In genomic region chr15:3437381-3437780, GRCm38 (mm10) we compare ENCODE assay signal across 17 mouse cellular contexts.
DNase-seq lines count a peak whose midpoint lies in the region; ATAC-seq and TF ChIP-seq lines count a peak whose summit lies in the region.
"Had no signal": no experiment of that assay in that cellular context is flagged by ENCODE, and none has a peak within 500 bp of the region (broad histone marks: within the 10 kb centered on the region; RNA-seq: fewer than 3 reads in every experiment).

No protein-coding gene starts in this region.

- H3K9me3 ChIP-seq in heart, embryonic 11.5 days (replicated peaks; ENCODE audit: control insufficient read depth, low read length) = no peaks in the 10 kb centered on the region
- no peaks in the 10 kb centered on the region for H3K9me3 ChIP-seq in heart, postnatal 0 days (replicated peaks; ENCODE audit: control insufficient read depth, low read length)
- H3K9me3 ChIP-seq in intestine, embryonic 15.5 days = no peaks in the 10 kb centered on the region
- H3K9me3 ChIP-seq: forebrain, embryonic 12.5 days; limb, embryonic 12.5 days; lung, embryonic 15.5 days; midbrain, embryonic 10.5 days had no signal

- peak; percentile 61; the same call in 1 of the 2 replicates for TF ChIP-seq EP300 in heart, postnatal 0 days (IDR thresholded peaks at IDR 0.05; ENCODE audit: low read depth)

- no peak for ATAC-seq in heart, embryonic 11.5 days (replicated peaks; ENCODE audit: insufficient number of reproducible peaks, low FRiP score, low TSS enrichment)
- peak; percentile 57 for ATAC-seq in heart, postnatal 0 days (ENCODE audit: insufficient read depth, low read depth)
- no peak for ATAC-seq in inflammation-experienced regulatory T-cells, adult 6 months
- ATAC-seq in intestine, embryonic 15.5 days = no peak
- ATAC-seq: hindbrain, postnatal 0 days had no signal

- H3K27me3 ChIP-seq in heart, embryonic 11.5 days (ENCODE audit: control insufficient read depth, insufficient read depth, low read length) = no peaks in the 10 kb centered on the region
- H3K27me3 ChIP-seq in heart, postnatal 0 days (ENCODE audit: control insufficient read depth, insufficient read depth, low read length) = no peaks in the 10 kb centered on the region
- H3K27me3 ChIP-seq in intestine, embryonic 15.5 days (replicated peaks) = no peaks in the 10 kb centered on the region
- H3K27me3 ChIP-seq: forebrain, embryonic 12.5 days; limb, embryonic 12.5 days; lung, embryonic 15.5 days had no signal

- no peaks in the 10 kb centered on the region for H3K36me3 ChIP-seq in heart, embryonic 11.5 days (ENCODE audit: control insufficient read depth, insufficient read depth, low read length)
- H3K36me3 ChIP-seq in heart, postnatal 0 days (replicated peaks; ENCODE audit: control insufficient read depth, insufficient read depth, low read length) = no peaks in the 10 kb centered on the region
- no peaks in the 10 kb centered on the region for H3K36me3 ChIP-seq in intestine, embryonic 15.5 days
- H3K36me3 ChIP-seq: forebrain, embryonic 12.5 days; limb, embryonic 12.5 days; lung, embryonic 15.5 days; midbrain, embryonic 10.5 days had no signal

- H3K4me2 ChIP-seq in heart, embryonic 11.5 days = no peak overlapping the region
- H3K4me2 ChIP-seq in heart, postnatal 0 days (ENCODE audit: low read depth, low read length) = no peak overlapping the region
- no peak overlapping the region for H3K4me2 ChIP-seq in intestine, embryonic 15.5 days (replicated peaks)
- H3K4me2 ChIP-seq: forebrain, embryonic 12.5 days; limb, embryonic 12.5 days; lung, embryonic 15.5 days had no signal

- peaks cover 31% of the 10 kb centered on the region for H3K4me1 ChIP-seq in heart, embryonic 11.5 days (ENCODE audit: control insufficient read depth, insufficient read depth, low read length)
- H3K4me1 ChIP-seq in heart, postnatal 0 days (ENCODE audit: control insufficient read depth, insufficient read depth) = peaks cover 52% of the 10 kb centered on the region
- H3K4me1 ChIP-seq in intestine, embryonic 15.5 days (replicated peaks) = peaks cover 6% of the 10 kb centered on the region; the same call in 1 of the 2 replicates
- H3K4me1 ChIP-seq: forebrain, embryonic 12.5 days; limb, embryonic 12.5 days; midbrain, embryonic 10.5 days had no signal

- H3K4me3 ChIP-seq in heart, embryonic 11.5 days (ENCODE audit: low read depth, low read length) = no peak overlapping the region
- H3K4me3 ChIP-seq in heart, postnatal 0 days (ENCODE audit: low read depth, low read length) = no peak overlapping the region
- no peak overlapping the region for H3K4me3 ChIP-seq in intestine, embryonic 15.5 days (replicated peaks)
- H3K4me3 ChIP-seq: forebrain, embryonic 12.5 days; limb, embryonic 12.5 days; lung, embryonic 15.5 days; midbrain, embryonic 10.5 days had no signal

- 39% methylated on average over 3 of the region's 3 CpGs for WGBS in heart, embryonic 11.5 days (ENCODE audit: insufficient replicate concordance)
- 28% methylated on average over 3 of the region's 3 CpGs for WGBS in heart, postnatal 0 days
- WGBS in intestine, embryonic 15.5 days = 75% methylated on average over 3 of the region's 3 CpGs

- no peak for TF ChIP-seq CTCF in heart, postnatal 0 days (IDR thresholded peaks at IDR 0.05; ENCODE audit: low read depth)

- peak; percentile 69 to 70 for DNase-seq in heart, adult 18-20 months
- DNase-seq in kidney, adult 9 months = peak; percentile 77
- DNase-seq in kidney, postnatal 4 days = no peak
- DNase-seq in heart, postnatal 0 days (ENCODE audit: low spot score) = peak; percentile 75
- DNase-seq: cerebellum, adult 9-11 months; gastrocnemius, postnatal 10 days had no signal

- H3K27ac ChIP-seq in heart, embryonic 11.5 days (ENCODE audit: low read depth, low read length) = no peak overlapping the region; the same call in 1 of the 2 replicates
- H3K27ac ChIP-seq in heart, postnatal 0 days (ENCODE audit: low read depth) = peak overlapping the region; percentile 86
- H3K27ac ChIP-seq in intestine, embryonic 15.5 days = no peak overlapping the region
- H3K27ac ChIP-seq: forebrain, embryonic 12.5 days; hindbrain, postnatal 0 days; limb, embryonic 12.5 days; liver, embryonic 14.5 days; lung, embryonic 15.5 days; macrophage; midbrain, embryonic 10.5 days; stomach, postnatal 0 days had no signal

- no peak overlapping the region for H3K9ac ChIP-seq in heart, embryonic 11.5 days (ENCODE audit: low read depth, low read length)
- no peak overlapping the region for H3K9ac ChIP-seq in heart, postnatal 0 days (replicated peaks; ENCODE audit: low read depth, low read length)
- no peak overlapping the region for H3K9ac ChIP-seq in intestine, embryonic 15.5 days
- H3K9ac ChIP-seq: forebrain, embryonic 12.5 days; limb, embryonic 12.5 days; liver, embryonic 14.5 days; lung, embryonic 15.5 days had no signal

Comparison
In these comparisons a context has a peak if more than half of its experiments do, and no peak if none do; other contexts are left out.
1. DNase-seq: peak in heart, adult 18-20 months (2 of 2), kidney, adult 9 months (single experiment) and heart, postnatal 0 days (single experiment); none in kidney, postnatal 4 days (0 of 2).